Mouse (Mus musculus): ENCODE data around the gene Itga6. TPM values are rescaled to one million over a fixed set of nuclear protein-coding genes. Genes with fewer than 3 reads are reported as not detected.

Itga6 gene
- polyA plus RNA-seq, 1 experiment from 2014 or later: 6.7 TPM

- H3K27me3 ChIP-seq: no peaks in the 10 kb centered on the region
- WGBS (ENCODE audit: insufficient replicate concordance): 41% methylated on average over 2 of the region's 2 CpGs
- H3K4me1 ChIP-seq (replicated peaks): peaks cover 11% of the 10 kb centered on the region
- H3K4me3 ChIP-seq (replicated peaks): no peak overlapping the region
- no peaks in the 10 kb centered on the region for H3K9me3 ChIP-seq (replicated peaks)
- H3K27ac ChIP-seq: 0 out of 2 replicates have a peak overlapping the region, but pooled peaks have one; percentile 16
- DNase-seq: no peak
- no peak overlapping the region for H3K4me2 ChIP-seq
- H3K36me3 ChIP-seq: no peaks in the 10 kb centered on the region
- ATAC-seq (ENCODE audit: low read depth): no peak
- no peak overlapping the region for H3K9ac ChIP-seq
Observed at GRCm38 (mm10) chr2:71751863-71752262, 6.4 kb downstream of the Itga6 start.

- no peak overlapping the region for H3K4me3 ChIP-seq (replicated peaks)
- H3K36me3 ChIP-seq: no peaks in the 10 kb centered on the region
- H3K27ac ChIP-seq: peak overlapping the region; percentile 43; the same call in 1 of the 2 replicates
- H3K27me3 ChIP-seq: no peaks in the 10 kb centered on the region
- WGBS (ENCODE audit: insufficient replicate concordance): 27% methylated on average over 2 of the region's 2 CpGs
- no peak overlapping the region for H3K9ac ChIP-seq
- H3K4me2 ChIP-seq: no peak overlapping the region
- DNase-seq (no peak), ATAC-seq (ENCODE audit: low read depth) (peak; percentile 34; the same call in 1 of the 2 replicates)
- H3K4me1 ChIP-seq (replicated peaks): peaks cover 16% of the 10 kb centered on the region
- no peaks in the 10 kb centered on the region for H3K9me3 ChIP-seq (replicated peaks)
Observed at GRCm38 (mm10) chr2:71752383-71752782, 7.0 kb downstream of the Itga6 start.

- no peak overlapping the region for H3K27ac ChIP-seq
- peaks cover 18% of the 10 kb centered on the region for H3K4me1 ChIP-seq (replicated peaks)
- H3K9ac ChIP-seq: no peak overlapping the region
- ATAC-seq (ENCODE audit: low read depth) (no peak), DNase-seq (no peak)
- no peaks in the 10 kb centered on the region for H3K9me3 ChIP-seq (replicated peaks)
- H3K4me3 ChIP-seq (replicated peaks): no peak overlapping the region
- no peak overlapping the region for H3K4me2 ChIP-seq
- H3K36me3 ChIP-seq: no peaks in the 10 kb centered on the region
- 44% methylated on average over 4 of the region's 4 CpGs for WGBS (ENCODE audit: insufficient replicate concordance)
- no peaks in the 10 kb centered on the region for H3K27me3 ChIP-seq
Observed at GRCm38 (mm10) chr2:71753161-71753560, 7.7 kb downstream of the Itga6 start.

- ATAC-seq (ENCODE audit: low read depth) (no peak), DNase-seq (no peak)
- Histone ChIP-seq H3K9me3 (replicated peaks) (no peaks in the 10 kb centered on the region), H3K27ac (no peak overlapping the region), H3K27me3 (no peaks in the 10 kb centered on the region), H3K4me1 (replicated peaks) (peaks cover 18% of the 10 kb centered on the region), H3K4me3 (replicated peaks) (no peak overlapping the region), H3K9ac (no peak overlapping the region), H3K4me2 (no peak overlapping the region), H3K36me3 (no peaks in the 10 kb centered on the region)
- WGBS (ENCODE audit: insufficient replicate concordance): 54% methylated on average over 4 of the region's 4 CpGs
Observed at GRCm38 (mm10) chr2:71755748-71756147, 10.3 kb downstream of the Itga6 start.

GRCm38 (mm10) chr2:71757098-71757497, 11.7 kb downstream of the Itga6 start:
- H3K27ac ChIP-seq: no peak overlapping the region
- H3K9me3 ChIP-seq (replicated peaks): no peaks in the 10 kb centered on the region

GRCm38 (mm10) chr2:71758591-71759531, 13.4 kb downstream of the Itga6 start:
- no peak for DNase-seq
- Histone ChIP-seq H3K9me3 (replicated peaks) (no peaks in the 10 kb centered on the region), H3K4me2 (no peak overlapping the region), H3K27me3 (no peaks in the 10 kb centered on the region), H3K27ac (no peak overlapping the region), H3K36me3 (no peaks in the 10 kb centered on the region), H3K4me1 (replicated peaks) (peaks cover 6% of the 10 kb centered on the region), H3K9ac (no peak overlapping the region), H3K4me3 (replicated peaks) (no peak overlapping the region)
- WGBS (ENCODE audit: insufficient replicate concordance): 36% methylated on average over 19 of the region's 19 CpGs
- ATAC-seq (ENCODE audit: low read depth): no peak

More at GRCm38 (mm10) chr2:71757098-71757497, 11.7 kb downstream of the Itga6 start:
- ATAC-seq (ENCODE audit: low read depth) (no peak), DNase-seq (no peak)
- Histone ChIP-seq H3K27me3 (no peaks in the 10 kb centered on the region), H3K4me1 (replicated peaks) (peaks cover 11% of the 10 kb centered on the region), H3K4me3 (replicated peaks) (no peak overlapping the region), H3K36me3 (no peaks in the 10 kb centered on the region), H3K9ac (no peak overlapping the region), H3K4me2 (no peak overlapping the region)
- WGBS (ENCODE audit: insufficient replicate concordance): 12% methylated on average over 5 of the region's 5 CpGs

GRCm38 (mm10) chr2:71760091-71760490, 14.7 kb downstream of the Itga6 start:
- Histone ChIP-seq H3K9ac (no peak overlapping the region), H3K4me1 (replicated peaks) (peaks cover 9% of the 10 kb centered on the region), H3K27ac (no peak overlapping the region), H3K27me3 (no peaks in the 10 kb centered on the region), H3K9me3 (replicated peaks) (no peaks in the 10 kb centered on the region), H3K4me3 (replicated peaks) (no peak overlapping the region), H3K36me3 (no peaks in the 10 kb centered on the region), H3K4me2 (no peak overlapping the region)
- DNase-seq (no peak), ATAC-seq (ENCODE audit: low read depth) (no peak)
- 72% methylated on average over 4 of the region's 4 CpGs for WGBS (ENCODE audit: insufficient replicate concordance)

- no peak overlapping the region for H3K27ac ChIP-seq
- DNase-seq: no peak
- H3K36me3 ChIP-seq: no peaks in the 10 kb centered on the region
- H3K9me3 ChIP-seq (replicated peaks): no peaks in the 10 kb centered on the region
- no peak overlapping the region for H3K4me2 ChIP-seq
- no peaks in the 10 kb centered on the region for H3K27me3 ChIP-seq
- no peak overlapping the region for H3K4me3 ChIP-seq (replicated peaks)
- no peak for ATAC-seq (ENCODE audit: low read depth)
- 85% methylated on average over 9 of the region's 9 CpGs for whole genome bisulfite sequencing (ENCODE audit: insufficient replicate concordance)
- peaks cover 9% of the 10 kb centered on the region for H3K4me1 ChIP-seq (replicated peaks)
- H3K9ac ChIP-seq: no peak overlapping the region
Observed at GRCm38 (mm10) chr2:71761081-71761480, 15.7 kb downstream of the Itga6 start.

- Histone ChIP-seq H3K36me3 (no peaks in the 10 kb centered on the region), H3K27ac (no peak overlapping the region), H3K4me1 (replicated peaks) (peaks cover 3% of the 10 kb centered on the region; the same call in 1 of the 2 replicates), H3K9ac (no peak overlapping the region), H3K4me3 (replicated peaks) (no peak overlapping the region), H3K9me3 (replicated peaks) (no peaks in the 10 kb centered on the region), H3K27me3 (no peaks in the 10 kb centered on the region), H3K4me2 (no peak overlapping the region)
- 47% methylated on average over 5 of the region's 5 CpGs for WGBS (ENCODE audit: insufficient replicate concordance)
- no peak for DNase-seq
- ATAC-seq (ENCODE audit: low read depth): no peak
Observed at GRCm38 (mm10) chr2:71764525-71764924, 19.1 kb downstream of the Itga6 start.

GRCm38 (mm10) chr2:71764961-71765735, 19.7 kb downstream of the Itga6 start:
- H3K27ac ChIP-seq: no peak overlapping the region
- H3K4me3 ChIP-seq (replicated peaks): no peak overlapping the region
- no peaks in the 10 kb centered on the region for H3K36me3 ChIP-seq
- H3K27me3 ChIP-seq: no peaks in the 10 kb centered on the region
- DNase-seq: no peak
- no peaks in the 10 kb centered on the region for H3K9me3 ChIP-seq (replicated peaks)
- H3K9ac ChIP-seq: no peak overlapping the region
- ATAC-seq (ENCODE audit: low read depth): no peak
- 34% methylated on average over 3 of the region's 3 CpGs for WGBS (ENCODE audit: insufficient replicate concordance)
- no peak overlapping the region for H3K4me2 ChIP-seq
- peaks cover 3% of the 10 kb centered on the region; the same call in 1 of the 2 replicates for H3K4me1 ChIP-seq (replicated peaks)

- ATAC-seq (ENCODE audit: low read depth) (no peak), DNase-seq (no peak)
- Histone ChIP-seq H3K27ac (no peak overlapping the region), H3K4me3 (replicated peaks) (no peak overlapping the region), H3K4me1 (replicated peaks) (peaks cover 3% of the 10 kb centered on the region; the same call in 1 of the 2 replicates), H3K27me3 (no peaks in the 10 kb centered on the region), H3K9ac (no peak overlapping the region), H3K36me3 (no peaks in the 10 kb centered on the region), H3K4me2 (no peak overlapping the region), H3K9me3 (replicated peaks) (no peaks in the 10 kb centered on the region)
- 67% methylated on average over 5 of the region's 5 CpGs for WGBS (ENCODE audit: insufficient replicate concordance)
Observed at GRCm38 (mm10) chr2:71766007-71766406, 20.6 kb downstream of the Itga6 start.

Measured in liver, embryonic 13.5 days (tissue).